Comparison of ENCODE assay signal across 16 mouse cellular contexts in the genomic region with DNA sequence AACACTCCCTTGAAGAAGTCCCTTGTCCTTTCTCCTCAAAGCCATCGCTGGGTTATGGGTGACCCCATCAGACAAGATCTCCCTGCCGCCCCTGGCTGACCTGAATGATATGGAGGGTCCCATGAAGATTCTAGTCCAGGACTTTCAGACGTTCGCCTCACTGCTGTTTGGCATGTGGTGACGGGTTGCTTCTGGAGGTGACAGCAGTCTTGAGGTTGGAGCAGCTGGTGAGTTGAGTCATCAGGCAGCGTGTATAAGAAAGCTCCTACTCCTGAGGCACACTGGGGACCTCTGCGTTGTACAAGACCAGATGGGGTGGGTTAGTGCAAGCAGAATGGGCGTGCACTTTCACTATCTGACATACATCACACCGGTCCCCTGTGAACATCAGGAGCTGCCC.
DNase-seq lines count a peak whose midpoint lies in the region; ATAC-seq and TF ChIP-seq lines count a peak whose summit lies in the region.
"Had no signal": no experiment of that assay in that cellular context is flagged by ENCODE, and none has a peak within 500 bp of the region (broad histone marks: within the 10 kb centered on the region; RNA-seq: fewer than 3 reads in every experiment).

No protein-coding gene starts in this region.

- H3K27ac ChIP-seq in forebrain, embryonic 12.5 days = peak overlapping the region; percentile 53; the same call in 1 of the 2 replicates
- no peak overlapping the region for H3K27ac ChIP-seq in forebrain, embryonic 16.5 days (ENCODE audit: low read length)
- peak overlapping the region; percentile 22; the same call in 1 of the 2 replicates for H3K27ac ChIP-seq in lung, embryonic 14.5 days (ENCODE audit: low read depth)
- H3K27ac ChIP-seq in CH12.LX (ENCODE audit: insufficient read depth, low read depth) = no peak overlapping the region
- H3K27ac ChIP-seq: embryonic facial prominence, embryonic 12.5 days had no signal

- in situ Hi-C loops in CH12.LX (cut with MboI; ENCODE audit: low pct_ligation_motif_present, low pct_unique_long_range_greater_than_20kb, low sequenced_read_pairs) = loop anchor here (10.0 to 25.0 kb wide), 3 partner anchors 148 to 601 kb away; a partner anchor contains a TSS

- no peak for TF ChIP-seq RAD21 in CH12.LX (IDR thresholded peaks at IDR 0.05; ENCODE audit: low read depth, low read length)

- H3K4me3 ChIP-seq in forebrain, embryonic 12.5 days (replicated peaks) = no peak overlapping the region
- no peak overlapping the region for H3K4me3 ChIP-seq in forebrain, embryonic 16.5 days (replicated peaks; ENCODE audit: low read length)
- no peak overlapping the region for H3K4me3 ChIP-seq in lung, embryonic 14.5 days (ENCODE audit: low read depth, low read length)
- no peak overlapping the region for H3K4me3 ChIP-seq in lung, adult 2 months (replicated peaks; ENCODE audit: extremely low read depth, low read depth, low read length)
- no peak overlapping the region for H3K4me3 ChIP-seq in CH12.LX (replicated peaks in 1 of 3; ENCODE audit: low read depth in 2 of 3, low read length in 2 of 3, poor library complexity in 1 of 3)
- H3K4me3 ChIP-seq: embryonic facial prominence, embryonic 12.5 days; heart, embryonic 12.5 days; megakaryocyte, embryonic 14.5 days had no signal

- H3K9me3 ChIP-seq in forebrain, embryonic 12.5 days = no peaks in the 10 kb centered on the region
- no peaks in the 10 kb centered on the region for H3K9me3 ChIP-seq in forebrain, embryonic 16.5 days (ENCODE audit: control insufficient read depth, low read length)
- H3K9me3 ChIP-seq in lung, embryonic 14.5 days (ENCODE audit: low read depth, low read length) = no peaks in the 10 kb centered on the region
- H3K9me3 ChIP-seq in CH12.LX (replicated peaks; ENCODE audit: low read length) = no peaks in the 10 kb centered on the region
- H3K9me3 ChIP-seq: embryonic facial prominence, embryonic 12.5 days; heart, embryonic 12.5 days; megakaryocyte, embryonic 14.5 days had no signal

- no peak for TF ChIP-seq EP300 in CH12.LX (IDR thresholded peaks at IDR 0.05; ENCODE audit: low read length)

- H3K27me3 ChIP-seq in forebrain, embryonic 12.5 days = peaks cover 3% of the 10 kb centered on the region
- H3K27me3 ChIP-seq in forebrain, embryonic 16.5 days (replicated peaks; ENCODE audit: control insufficient read depth, insufficient read depth, low read length) = no peaks in the 10 kb centered on the region
- no peaks in the 10 kb centered on the region for H3K27me3 ChIP-seq in lung, embryonic 14.5 days (ENCODE audit: insufficient read depth, low read length)
- H3K27me3 ChIP-seq in CH12.LX (replicated peaks) = no peaks in the 10 kb centered on the region
- H3K27me3 ChIP-seq: embryonic facial prominence, embryonic 12.5 days; heart, embryonic 12.5 days had no signal

- TF ChIP-seq POLR2A in lung, adult 2 months (IDR thresholded peaks at IDR 0.05; ENCODE audit: borderline replicate concordance, extremely low read depth, low read depth, low read length) = no peak
- TF ChIP-seq POLR2A in CH12.LX (IDR thresholded peaks at IDR 0.05; ENCODE audit: low read depth, low read length) = no peak

- TF ChIP-seq CTCF in lung, embryonic 14.5 days (IDR thresholded peaks at IDR 0.05; ENCODE audit: low read depth) = no peak
- no peak for TF ChIP-seq CTCF in lung, adult 2 months (IDR thresholded peaks at IDR 0.05; ENCODE audit: insufficient read depth, low read length)
- TF ChIP-seq CTCF in CH12.LX (conservative IDR thresholded peaks at IDR 0.05 in 1 of 2, IDR thresholded peaks at IDR 0.05 in 1 of 2; ENCODE audit: low read depth in 2 of 2, low read length in 2 of 2) = no peak

- no peak overlapping the region for H3K4me2 ChIP-seq in forebrain, embryonic 12.5 days
- H3K4me2 ChIP-seq in forebrain, embryonic 16.5 days (ENCODE audit: low read length) = no peak overlapping the region
- no peak overlapping the region for H3K4me2 ChIP-seq in lung, embryonic 14.5 days
- no peak overlapping the region for H3K4me2 ChIP-seq in CH12.LX (ENCODE audit: insufficient read depth, low read depth, poor library complexity, severe bottlenecking)
- H3K4me2 ChIP-seq: embryonic facial prominence, embryonic 12.5 days; heart, embryonic 12.5 days had no signal

- ATAC-seq in forebrain, embryonic 12.5 days (ENCODE audit: low FRiP score) = no peak
- no peak for ATAC-seq in forebrain, embryonic 16.5 days
- no peak for ATAC-seq in lung, embryonic 14.5 days (ENCODE audit: insufficient read depth)
- ATAC-seq: intestine, embryonic 16.5 days had no signal

- H3K4me1 ChIP-seq in forebrain, embryonic 12.5 days = peaks cover 27% of the 10 kb centered on the region
- H3K4me1 ChIP-seq in forebrain, embryonic 16.5 days (replicated peaks; ENCODE audit: control insufficient read depth, insufficient read depth, low read length) = peaks cover 12% of the 10 kb centered on the region
- H3K4me1 ChIP-seq in lung, embryonic 14.5 days (ENCODE audit: insufficient read depth) = peaks cover 4% of the 10 kb centered on the region; the same call in 1 of the 2 replicates
- H3K4me1 ChIP-seq in lung, adult 2 months (ENCODE audit: control insufficient read depth, insufficient read depth, low read length) = no peaks in the 10 kb centered on the region
- peaks cover 7 to 8% of the 10 kb centered on the region in 2 experiments; a peak in 2 of 4 replicates for H3K4me1 ChIP-seq in CH12.LX (ENCODE audit: control insufficient read depth in 1 of 2, insufficient read depth in 2 of 2)
- H3K4me1 ChIP-seq: embryonic facial prominence, embryonic 12.5 days; heart, embryonic 12.5 days had no signal

- H3K79me2 ChIP-seq in CH12.LX (replicated peaks; ENCODE audit: control insufficient read depth, extremely low read depth, insufficient read depth, poor library complexity, severe bottlenecking) = no peaks in the 10 kb centered on the region

- no peak for DNase-seq in lung, embryonic 14.5 days
- no peak for DNase-seq in lung, adult 2 months
- peak; percentile 17 for DNase-seq in CH12.LX (ENCODE audit: extremely low read depth)
- peak; percentile 11 to 13 for DNase-seq in cerebellum, postnatal 14 days
- DNase-seq in layer of hippocampus, adult 18-20 months (ENCODE audit: low spot score in 2 of 2) = no peak
- DNase-seq in thymus, postnatal 36 days = no peak
- DNase-seq: gastrocnemius, postnatal 10 days; heart, postnatal 4 days; layer of hippocampus, adult 9-11 months; right cerebral cortex, postnatal 25 days had no signal

- dilution Hi-C loops in CH12.LX (cut with MboI; ENCODE audit: extremely low pct_ligation_motif_present, extremely low pct_unique_long_range_greater_than_20kb, low sequenced_read_pairs) = no loop called here

- WGBS in forebrain, embryonic 12.5 days = 90% methylated on average over 9 of the region's 9 CpGs
- 75% methylated on average over 9 of the region's 9 CpGs for WGBS in forebrain, embryonic 16.5 days
- WGBS in lung, embryonic 14.5 days = 78% methylated on average over 9 of the region's 9 CpGs
- 84% methylated on average over 9 of the region's 9 CpGs for WGBS in lung, adult 2 months

- H3K9ac ChIP-seq in forebrain, embryonic 12.5 days = no peak overlapping the region
- H3K9ac ChIP-seq in forebrain, embryonic 16.5 days (replicated peaks; ENCODE audit: low read depth, low read length) = no peak overlapping the region
- no peak overlapping the region for H3K9ac ChIP-seq in lung, embryonic 14.5 days
- H3K9ac ChIP-seq in CH12.LX (ENCODE audit: insufficient read depth, low read depth) = no peak overlapping the region
- H3K9ac ChIP-seq: embryonic facial prominence, embryonic 12.5 days; heart, embryonic 12.5 days had no signal

- H3K36me3 ChIP-seq in forebrain, embryonic 12.5 days (replicated peaks) = peaks cover 72% of the 10 kb centered on the region
- H3K36me3 ChIP-seq in forebrain, embryonic 16.5 days (ENCODE audit: control insufficient read depth, insufficient read depth) = peaks cover 5% of the 10 kb centered on the region
- peaks cover 78% of the 10 kb centered on the region for H3K36me3 ChIP-seq in lung, embryonic 14.5 days (ENCODE audit: insufficient read depth)
- H3K36me3 ChIP-seq in CH12.LX (replicated peaks in 1 of 2; ENCODE audit: control insufficient read depth in 1 of 2, insufficient read depth in 1 of 2, low read length in 1 of 2) = peaks cover 0 to 46% of the 10 kb centered on the region in 2 experiments

TF ChIP-seq in CH12.LX, 34 proteins besides CTCF, POLR2A, EP300 and RAD21:
- TF ChIP-seq ETS1 (conservative IDR thresholded peaks at IDR 0.05; ENCODE audit: low read depth, low read length) (peak; percentile 32; the same call in 1 of the 2 replicates), BHLHE40 (IDR thresholded peaks at IDR 0.05; ENCODE audit: low read depth, low read length) (no peak)

Comparison
In these comparisons a context has a peak if more than half of its experiments do, and no peak if none do; other contexts are left out.
1. H3K27ac ChIP-seq: peak in forebrain, embryonic 12.5 days (single experiment) and lung, embryonic 14.5 days (single experiment); none in forebrain, embryonic 16.5 days (single experiment) and CH12.LX (single experiment).
2. DNase-seq: peak in CH12.LX (single experiment) and cerebellum, postnatal 14 days (2 of 2); none in lung, embryonic 14.5 days (single experiment), lung, adult 2 months (single experiment), layer of hippocampus, adult 18-20 months (0 of 2) and thymus, postnatal 36 days (0 of 2).